In genomic region chr13:29034904-29035303, GRCm38 (mm10) we compare ENCODE assay signal across 14 mouse cellular contexts.
A peak's percentile ranks its signal among the peaks of the same experiment; 100 is the strongest.
DNase-seq lines count a peak whose midpoint lies in the region; ATAC-seq lines count a peak whose summit lies in the region.
"Had no signal": no experiment of that assay in that cellular context is flagged by ENCODE, and none has a peak within 500 bp of the region (broad histone marks: within the 10 kb centered on the region; RNA-seq: fewer than 3 reads in every experiment).

No protein-coding gene starts in this region.

- intact Hi-C loops in left cerebral cortex, postnatal 14 days (cut with DNase I), result no loop called here

- H3K4me1 ChIP-seq in heart, embryonic 10.5 days, result no peaks in the 10 kb centered on the region
- no peaks in the 10 kb centered on the region for H3K4me1 ChIP-seq in heart, embryonic 11.5 days (ENCODE audit: control insufficient read depth, insufficient read depth, low read length)
- peaks cover 3% of the 10 kb centered on the region for H3K4me1 ChIP-seq in forebrain, embryonic 16.5 days (replicated peaks; ENCODE audit: control insufficient read depth, insufficient read depth, low read length)
- H3K4me1 ChIP-seq in midbrain, embryonic 12.5 days, result peaks cover 7% of the 10 kb centered on the region
- H3K4me1 ChIP-seq: liver, embryonic 15.5 days had no signal

- no peaks in the 10 kb centered on the region for H3K27me3 ChIP-seq in heart, embryonic 10.5 days (ENCODE audit: insufficient read depth, poor library complexity, severe bottlenecking)
- no peaks in the 10 kb centered on the region for H3K27me3 ChIP-seq in heart, embryonic 11.5 days (ENCODE audit: control insufficient read depth, insufficient read depth, low read length)
- no peaks in the 10 kb centered on the region for H3K27me3 ChIP-seq in forebrain, embryonic 16.5 days (replicated peaks; ENCODE audit: control insufficient read depth, insufficient read depth, low read length)
- no peaks in the 10 kb centered on the region for H3K27me3 ChIP-seq in midbrain, embryonic 12.5 days
- H3K27me3 ChIP-seq: liver, embryonic 15.5 days had no signal

- WGBS in heart, embryonic 10.5 days, result 71% methylated on average over 4 of the region's 4 CpGs
- WGBS in heart, embryonic 11.5 days (ENCODE audit: insufficient replicate concordance), result 78% methylated on average over 4 of the region's 4 CpGs
- WGBS in forebrain, embryonic 16.5 days, result 9% methylated on average over 4 of the region's 4 CpGs
- WGBS in midbrain, embryonic 12.5 days, result 10% methylated on average over 4 of the region's 4 CpGs

- no peak overlapping the region for H3K4me3 ChIP-seq in heart, embryonic 10.5 days
- H3K4me3 ChIP-seq in heart, embryonic 11.5 days (ENCODE audit: low read depth, low read length), result no peak overlapping the region
- H3K4me3 ChIP-seq in forebrain, embryonic 16.5 days (replicated peaks; ENCODE audit: low read length), result no peak overlapping the region
- no peak overlapping the region for H3K4me3 ChIP-seq in midbrain, embryonic 12.5 days
- H3K4me3 ChIP-seq: layer of hippocampus, adult 2 months; liver, embryonic 15.5 days had no signal

- no peaks in the 10 kb centered on the region for H3K36me3 ChIP-seq in heart, embryonic 10.5 days
- H3K36me3 ChIP-seq in heart, embryonic 11.5 days (ENCODE audit: control insufficient read depth, insufficient read depth, low read length), result no peaks in the 10 kb centered on the region
- H3K36me3 ChIP-seq in forebrain, embryonic 16.5 days (ENCODE audit: control insufficient read depth, insufficient read depth), result no peaks in the 10 kb centered on the region
- no peaks in the 10 kb centered on the region for H3K36me3 ChIP-seq in midbrain, embryonic 12.5 days
- H3K36me3 ChIP-seq: G1E; liver, embryonic 15.5 days had no signal

- H3K9ac ChIP-seq in heart, embryonic 11.5 days (ENCODE audit: low read depth, low read length), result no peak overlapping the region
- H3K9ac ChIP-seq in forebrain, embryonic 16.5 days (replicated peaks; ENCODE audit: low read depth, low read length), result no peak overlapping the region
- H3K9ac ChIP-seq in midbrain, embryonic 12.5 days (replicated peaks), result no peak overlapping the region
- H3K9ac ChIP-seq: liver, embryonic 15.5 days had no signal

- no peak for DNase-seq in heart, embryonic 10.5 days (ENCODE audit: low spot score)
- peak; percentile 12 for DNase-seq in ZHBTc4 (ENCODE audit: low read depth, low spot score)
- no peak for DNase-seq in spleen, adult 18-20 months
- no peak for DNase-seq in urinary bladder, postnatal 25 days (ENCODE audit: low spot score)
- DNase-seq in left cerebral cortex, postnatal 14 days (ENCODE audit: low spot score in 2 of 2), result no peak
- DNase-seq: cerebellum, adult 9-11 months; heart, adult 18-20 months had no signal

- no peaks in the 10 kb centered on the region for H3K9me3 ChIP-seq in heart, embryonic 10.5 days
- H3K9me3 ChIP-seq in heart, embryonic 11.5 days (replicated peaks; ENCODE audit: control insufficient read depth, low read length), result no peaks in the 10 kb centered on the region
- peaks cover 2% of the 10 kb centered on the region; the same call in 1 of the 2 replicates for H3K9me3 ChIP-seq in forebrain, embryonic 16.5 days (ENCODE audit: control insufficient read depth, low read length)
- no peaks in the 10 kb centered on the region for H3K9me3 ChIP-seq in midbrain, embryonic 12.5 days
- H3K9me3 ChIP-seq: G1E; liver, embryonic 15.5 days had no signal

- ATAC-seq in heart, embryonic 11.5 days (replicated peaks; ENCODE audit: insufficient number of reproducible peaks, low FRiP score, low TSS enrichment), result no peak
- ATAC-seq in forebrain, embryonic 16.5 days, result 0 out of 2 replicates have a peak, but pooled peaks have one; percentile 28
- peak; percentile 80 for ATAC-seq in midbrain, embryonic 12.5 days (ENCODE audit: low FRiP score, low read depth)
- ATAC-seq: activated CD4-positive, CD25-positive, alpha-beta regulatory T cell, adult 4 months had no signal

- H3K4me2 ChIP-seq in heart, embryonic 11.5 days, result no peak overlapping the region
- no peak overlapping the region for H3K4me2 ChIP-seq in forebrain, embryonic 16.5 days (ENCODE audit: low read length)
- H3K4me2 ChIP-seq in midbrain, embryonic 12.5 days (replicated peaks), result no peak overlapping the region
- H3K4me2 ChIP-seq: liver, embryonic 15.5 days had no signal

- H3K27ac ChIP-seq in heart, embryonic 10.5 days, result 0 out of 2 replicates have a peak overlapping the region, but pooled peaks have one; percentile 6
- H3K27ac ChIP-seq in heart, embryonic 11.5 days (ENCODE audit: low read depth, low read length), result no peak overlapping the region
- no peak overlapping the region for H3K27ac ChIP-seq in forebrain, embryonic 16.5 days (ENCODE audit: low read length)
- H3K27ac ChIP-seq in midbrain, embryonic 12.5 days (replicated peaks), result peak overlapping the region; percentile 36
- H3K27ac ChIP-seq: layer of hippocampus, adult 2 months; liver, embryonic 15.5 days had no signal

Comparison
In these comparisons a context has a peak if more than half of its experiments do, and no peak if none do; other contexts are left out.
1. H3K27ac ChIP-seq: peak in heart, embryonic 10.5 days (single experiment) and midbrain, embryonic 12.5 days (single experiment); none in heart, embryonic 11.5 days (single experiment) and forebrain, embryonic 16.5 days (single experiment).